Mouse (Mus musculus): ENCODE measurements around the gene Coro2b. TPM values are rescaled to one million over a fixed set of nuclear protein-coding genes. Genes with fewer than 3 reads are reported as not detected.

The Coro2b gene
- polyA plus RNA-seq, 1 experiment from 2014 or later, result 30.7 TPM

GRCm38 (mm10) chr9:62521541-62521940, 15.3 kb downstream of the Coro2b start:
- Histone ChIP-seq H3K27me3 (ENCODE audit: insufficient read depth, poor library complexity, severe bottlenecking) (peaks cover 30% of the 10 kb centered on the region), H3K36me3 (no peaks in the 10 kb centered on the region), H3K4me3 (no peak overlapping the region), H3K27ac (peak overlapping the region; percentile 78), H3K4me1 (replicated peaks) (peaks cover 96% of the 10 kb centered on the region), H3K9me3 (no peaks in the 10 kb centered on the region)
- DNase-seq (ENCODE audit: low spot score), result no peak
- 46% methylated on average over 9 of the region's 9 CpGs for WGBS

- Histone ChIP-seq H3K4me3 (no peak overlapping the region), H3K27ac (peak overlapping the region; percentile 78), H3K4me1 (replicated peaks) (peaks cover 92% of the 10 kb centered on the region), H3K36me3 (no peaks in the 10 kb centered on the region), H3K27me3 (ENCODE audit: insufficient read depth, poor library complexity, severe bottlenecking) (peaks cover 30% of the 10 kb centered on the region), H3K9me3 (no peaks in the 10 kb centered on the region)
- no peak for DNase-seq (ENCODE audit: low spot score)
- WGBS, result 50% methylated on average over 9 of the region's 9 CpGs
Observed at GRCm38 (mm10) chr9:62520933-62521332, 15.9 kb downstream of the Coro2b start.

GRCm38 (mm10) chr9:62519787-62520503, 16.9 kb downstream of the Coro2b start:
- Histone ChIP-seq H3K36me3 (no peaks in the 10 kb centered on the region), H3K4me3 (no peak overlapping the region), H3K27ac (peak overlapping the region; percentile 57), H3K27me3 (ENCODE audit: insufficient read depth, poor library complexity, severe bottlenecking) (peaks cover 24% of the 10 kb centered on the region), H3K4me1 (replicated peaks) (peaks cover 86% of the 10 kb centered on the region), H3K9me3 (no peaks in the 10 kb centered on the region)
- 60% methylated on average over 15 of the region's 15 CpGs for WGBS
- no peak for DNase-seq (ENCODE audit: low spot score)

GRCm38 (mm10) chr9:62519334-62519733, 17.5 kb downstream of the Coro2b start:
- H3K4me1 ChIP-seq (replicated peaks), result peaks cover 80% of the 10 kb centered on the region

GRCm38 (mm10) chr9:62518572-62518971, 18.3 kb downstream of the Coro2b start:
- Histone ChIP-seq H3K4me1 (replicated peaks) (peaks cover 80% of the 10 kb centered on the region), H3K36me3 (no peaks in the 10 kb centered on the region), H3K4me3 (no peak overlapping the region), H3K27ac (peak overlapping the region; percentile 37), H3K9me3 (no peaks in the 10 kb centered on the region), H3K27me3 (ENCODE audit: insufficient read depth, poor library complexity, severe bottlenecking) (peaks cover 19% of the 10 kb centered on the region)
- WGBS, result 40% methylated on average over 4 of the region's 4 CpGs
- DNase-seq (ENCODE audit: low spot score), result no peak

More at GRCm38 (mm10) chr9:62519334-62519733, 17.5 kb downstream of the Coro2b start:
- Histone ChIP-seq H3K36me3 (no peaks in the 10 kb centered on the region), H3K4me3 (no peak overlapping the region), H3K9me3 (no peaks in the 10 kb centered on the region), H3K27ac (peak overlapping the region; percentile 57; the same call in 1 of the 2 replicates), H3K27me3 (ENCODE audit: insufficient read depth, poor library complexity, severe bottlenecking) (peaks cover 24% of the 10 kb centered on the region)
- WGBS, result 74% methylated on average over 10 of the region's 10 CpGs
- DNase-seq (ENCODE audit: low spot score), result no peak

- WGBS, result 70% methylated on average over 6 of the region's 6 CpGs
- Histone ChIP-seq H3K27ac (peak overlapping the region; percentile 6; the same call in 1 of the 2 replicates), H3K9me3 (no peaks in the 10 kb centered on the region), H3K36me3 (no peaks in the 10 kb centered on the region), H3K27me3 (ENCODE audit: insufficient read depth, poor library complexity, severe bottlenecking) (peaks cover 7% of the 10 kb centered on the region; the same call in 1 of the 2 replicates), H3K4me1 (replicated peaks) (peaks cover 70% of the 10 kb centered on the region), H3K4me3 (no peak overlapping the region)
- no peak for DNase-seq (ENCODE audit: low spot score)
Observed at GRCm38 (mm10) chr9:62517112-62517957, 19.5 kb downstream of the Coro2b start.

GRCm38 (mm10) chr9:62515138-62515537, 21.7 kb downstream of the Coro2b start:
- no peak overlapping the region for H3K4me3 ChIP-seq
- no peak overlapping the region for H3K27ac ChIP-seq
- no peaks in the 10 kb centered on the region for H3K9me3 ChIP-seq
- DNase-seq (ENCODE audit: low spot score), result no peak
- WGBS, result 92% methylated on average over 7 of the region's 7 CpGs
- H3K36me3 ChIP-seq, result no peaks in the 10 kb centered on the region
- H3K27me3 ChIP-seq (ENCODE audit: insufficient read depth, poor library complexity, severe bottlenecking), result no peaks in the 10 kb centered on the region
- H3K4me1 ChIP-seq (replicated peaks), result peaks cover 64% of the 10 kb centered on the region

GRCm38 (mm10) chr9:62513492-62514133, 23.2 kb downstream of the Coro2b start:
- WGBS, result 77% methylated on average over 10 of the region's 10 CpGs
- Histone ChIP-seq H3K27ac (no peak overlapping the region), H3K27me3 (ENCODE audit: insufficient read depth, poor library complexity, severe bottlenecking) (no peaks in the 10 kb centered on the region), H3K36me3 (no peaks in the 10 kb centered on the region), H3K9me3 (no peaks in the 10 kb centered on the region), H3K4me1 (replicated peaks) (peaks cover 64% of the 10 kb centered on the region), H3K4me3 (no peak overlapping the region)
- no peak for DNase-seq (ENCODE audit: low spot score)

GRCm38 (mm10) chr9:62510530-62510936, 26.3 kb downstream of the Coro2b start:
- Histone ChIP-seq H3K4me1 (replicated peaks) (peaks cover 56% of the 10 kb centered on the region), H3K27me3 (ENCODE audit: insufficient read depth, poor library complexity, severe bottlenecking) (no peaks in the 10 kb centered on the region), H3K9me3 (no peaks in the 10 kb centered on the region), H3K27ac (peak overlapping the region; percentile 64), H3K4me3 (no peak overlapping the region), H3K36me3 (no peaks in the 10 kb centered on the region)
- WGBS, result 61% methylated on average over 4 of the region's 4 CpGs
- DNase-seq (ENCODE audit: low spot score), result peak; percentile 25

- no peak overlapping the region for H3K4me3 ChIP-seq
- no peaks in the 10 kb centered on the region for H3K9me3 ChIP-seq
- no peak for DNase-seq (ENCODE audit: low spot score)
- no peaks in the 10 kb centered on the region for H3K36me3 ChIP-seq
- peak overlapping the region; percentile 83 for H3K27ac ChIP-seq
- WGBS, result 92% methylated on average over 6 of the region's 6 CpGs
- H3K27me3 ChIP-seq (ENCODE audit: insufficient read depth, poor library complexity, severe bottlenecking), result no peaks in the 10 kb centered on the region
- peaks cover 60% of the 10 kb centered on the region for H3K4me1 ChIP-seq (replicated peaks)
Observed at GRCm38 (mm10) chr9:62509617-62510016, 27.2 kb downstream of the Coro2b start.

GRCm38 (mm10) chr9:62508740-62509524, 27.9 kb downstream of the Coro2b start:
- no peaks in the 10 kb centered on the region for H3K9me3 ChIP-seq
- H3K27me3 ChIP-seq (ENCODE audit: insufficient read depth, poor library complexity, severe bottlenecking), result no peaks in the 10 kb centered on the region
- peak; percentile 66 for DNase-seq (ENCODE audit: low spot score)
- 61% methylated on average over 10 of the region's 10 CpGs for WGBS
- H3K27ac ChIP-seq, result peak overlapping the region; percentile 83
- peaks cover 60% of the 10 kb centered on the region for H3K4me1 ChIP-seq (replicated peaks)
- no peaks in the 10 kb centered on the region for H3K36me3 ChIP-seq
- H3K4me3 ChIP-seq, result no peak overlapping the region

- no peaks in the 10 kb centered on the region for H3K9me3 ChIP-seq
- H3K27ac ChIP-seq, result 0 out of 2 replicates have a peak overlapping the region, but pooled peaks have one; percentile 56
- no peaks in the 10 kb centered on the region for H3K27me3 ChIP-seq (ENCODE audit: insufficient read depth, poor library complexity, severe bottlenecking)
- whole genome bisulfite sequencing, result 88% methylated on average over 11 of the region's 11 CpGs
- no peak for DNase-seq (ENCODE audit: low spot score)
- no peaks in the 10 kb centered on the region for H3K36me3 ChIP-seq
- peaks cover 58% of the 10 kb centered on the region for H3K4me1 ChIP-seq (replicated peaks)
- no peak overlapping the region for H3K4me3 ChIP-seq
Observed at GRCm38 (mm10) chr9:62506467-62507067, 30.3 kb downstream of the Coro2b start.
